Mouse (Mus musculus) neural tube, embryonic 15.5 days (tissue): ENCODE measurements around the gene Rhbdd3. TPM values are rescaled to one million over a fixed set of nuclear protein-coding genes. Genes with fewer than 3 reads are reported as not detected.

ENCODE experiments used
- ATAC-seq: fragments of 200-750 bp; cut with Nextera tagmentation; 2 replicates; pipeline ENCODE4 v1.8.0; 2017; ENCODE audit warnings: mild to moderate bottlenecking, moderate TSS enrichment, moderate library complexity; ENCODE audit not compliant: low FRiP score
- H3K27ac ChIP-seq: fragments of 300-500 bp; sonication (generic); replicated peaks from 2 replicates; pipeline ENCODE4 v1.5.1; 2015; ENCODE audit warnings: mild to moderate bottlenecking, inconsistent platforms
- H3K27me3 ChIP-seq: fragments of 300-500 bp; sonication (generic); replicated peaks from 2 replicates; pipeline ENCODE4 v1.6.1; 2015; ENCODE audit warnings: inconsistent platforms
- H3K36me3 ChIP-seq: fragments of 300-500 bp; sonication (generic); 2 replicates; pipeline ENCODE4 v1.6.1; 2015; ENCODE audit warnings: inconsistent platforms
- H3K4me1 ChIP-seq: fragments of 300-500 bp; sonication (generic); 2 replicates; pipeline ENCODE4 v1.6.1; 2015; ENCODE audit warnings: inconsistent platforms
- H3K4me2 ChIP-seq: fragments of 300-500 bp; sonication (generic); 2 replicates; pipeline ENCODE4 v1.6.1; 2015; ENCODE audit warnings: inconsistent platforms, mild to moderate bottlenecking, moderate library complexity
- H3K4me3 ChIP-seq: fragments of 300-500 bp; sonication (generic); replicated peaks from 2 replicates; pipeline ENCODE4 v1.5.1; 2015; ENCODE audit warnings: mild to moderate bottlenecking, inconsistent platforms
- H3K9ac ChIP-seq: fragments of 300-500 bp; sonication (generic); replicated peaks from 2 replicates; pipeline ENCODE4 v1.6.1; 2015; ENCODE audit warnings: mild to moderate bottlenecking, inconsistent platforms
- H3K9me3 ChIP-seq: fragments of 300-500 bp; sonication (generic); replicated peaks from 2 replicates; pipeline ENCODE4 v1.6.1; 2016; ENCODE audit warnings: inconsistent platforms
- WGBS: fragments of 180-500 bp; shearing (Covaris S2); methylation state at CpG from one replicate; pipeline ENCODE4 v1.1.7; 2015; ENCODE audit warnings: mixed read lengths; 5-methylcytosine and 5-hydroxymethylcytosine counted together
- polyA plus RNA-seq: library from polyadenylated mRNA; unstranded; fragments of >200 nt; fragmentation: Nextera tagmentation; extraction: Ambion mirVana; gene quantifications from 2 replicates; pipeline ENCODE4 v1.2.1, GENCODE M21; 2015

Gene Rhbdd3
- polyA plus RNA-seq, 1 experiment from 2014 or later, result 41.5 TPM

- ATAC-seq, result no peak
- no peak overlapping the region for H3K4me2 ChIP-seq
- H3K4me1 ChIP-seq, result peaks cover 34% of the 10 kb centered on the region
- 30% methylated on average over 10 of the region's 10 CpGs for WGBS
- H3K4me3 ChIP-seq, result no peak overlapping the region
- H3K27ac ChIP-seq, result 0 out of 2 replicates have a peak overlapping the region, but pooled peaks have one; percentile 33
- H3K27me3 ChIP-seq, result peaks cover 9% of the 10 kb centered on the region; the same call in 1 of the 2 replicates
- H3K36me3 ChIP-seq, result no peaks in the 10 kb centered on the region
- H3K9ac ChIP-seq, result no peak overlapping the region
- H3K9me3 ChIP-seq, result no peaks in the 10 kb centered on the region
Measured at GRCm38 (mm10) chr11:5154961-5155805, 56.5 kb downstream of the Rhbdd3 start.

Other genes starting within 250 kb of the Rhbdd3 start
- 61.9 and 62.2 TPM in 2 replicates for gene Nf2, start 249.4 kb upstream of the Rhbdd3 start, polyA plus RNA-seq
- 121 and 137 TPM in 2 replicates for gene Nipsnap1, start 225.0 kb upstream of the Rhbdd3 start, polyA plus RNA-seq
- 43.4 and 46.5 TPM in 2 replicates for gene Thoc5, start 203.6 kb upstream of the Rhbdd3 start, polyA plus RNA-seq
- gene Nefh, start 150.9 kb upstream of the Rhbdd3 start, polyA plus RNA-seq, result 22.1 and 24.0 TPM in 2 replicates
- 93.8 and 94.4 TPM in 2 replicates for gene Ap1b1, start 112.1 kb upstream of the Rhbdd3 start, polyA plus RNA-seq
- 2.8 and 2.9 TPM in 2 replicates for gene Rasl10a, start 40.8 kb upstream of the Rhbdd3 start, polyA plus RNA-seq
- 25.9 and 26.0 TPM in 2 replicates for gene Gas2l1, start 33.6 kb upstream of the Rhbdd3 start, polyA plus RNA-seq
- gene Ewsr1, start 340 bp downstream of the Rhbdd3 start, polyA plus RNA-seq, result 533 and 582 TPM in 2 replicates
- 20.1 and 30.6 TPM in 2 replicates for gene Emid1, start 53.3 kb downstream of the Rhbdd3 start, polyA plus RNA-seq
- 5.7 and 10.2 TPM in 2 replicates for gene Kremen1, start 162.6 kb downstream of the Rhbdd3 start, polyA plus RNA-seq